ENCODE assay signal across 7 mouse cellular contexts in genomic region chr4:140964620-140965019, GRCm38 (mm10). TPM values are rescaled to one million over a fixed set of nuclear protein-coding genes. Genes with fewer than 3 reads are reported as not detected.
DNase-seq lines count a peak whose midpoint lies in the region; ATAC-seq lines count a peak whose summit lies in the region.

No protein-coding gene starts in this region.

- H3K27me3 ChIP-seq in heart, embryonic 14.5 days (ENCODE audit: control insufficient read depth, insufficient read depth, low read length) = no peaks in the 10 kb centered on the region

- H3K27ac ChIP-seq in heart, embryonic 14.5 days (replicated peaks in 1 of 2; ENCODE audit: control insufficient read depth in 1 of 2, insufficient read depth in 1 of 2, low read depth in 2 of 2, low read length in 2 of 2) = no peak overlapping the region

- ATAC-seq in CD4-positive, CD25-positive, alpha-beta regulatory T cell, adult 4 months = peak; percentile 31
- no peak for ATAC-seq in heart, embryonic 14.5 days (ENCODE audit: insufficient number of reproducible peaks, insufficient read depth, low FRiP score, low read depth)

- no peaks in the 10 kb centered on the region for H3K9me3 ChIP-seq in heart, embryonic 14.5 days (ENCODE audit: control insufficient read depth, low read length)

- H3K4me3 ChIP-seq in heart, embryonic 14.5 days (ENCODE audit: control insufficient read depth in 1 of 2, insufficient read depth in 1 of 2, low read depth in 1 of 2, low read length in 2 of 2) = no peak overlapping the region

- WGBS in heart, embryonic 14.5 days = 28% methylated on average over 7 of the region's 7 CpGs

- H3K4me1 ChIP-seq in heart, embryonic 14.5 days (ENCODE audit: control insufficient read depth in 2 of 2, insufficient read depth in 2 of 2, low read length in 2 of 2) = peaks cover 16 to 26% of the 10 kb centered on the region in 2 experiments

- no peak overlapping the region for H3K4me2 ChIP-seq in heart, embryonic 14.5 days (ENCODE audit: low read length)

- peak; percentile 87 for DNase-seq in ZHBTc4 (ENCODE audit: low read depth, low spot score)
- peak; percentile 87 for DNase-seq in embryo, embryonic 10 days (ENCODE audit: low spot score)
- DNase-seq in layer of hippocampus, adult 9-10 months (ENCODE audit: low spot score) = peak; percentile 80
- DNase-seq in lung, postnatal 36 days = peak; percentile 91
- DNase-seq in right cerebral cortex, adult 18-20 months = peak; percentile 79

- H3K9ac ChIP-seq in heart, embryonic 14.5 days (ENCODE audit: low read length) = 0 out of 2 replicates have a peak overlapping the region, but pooled peaks have one; percentile 5

- H3K36me3 ChIP-seq in heart, embryonic 14.5 days (ENCODE audit: control insufficient read depth, insufficient read depth, low read length) = peaks cover 48% of the 10 kb centered on the region

RNA-seq across cellular contexts. Expression of gene Sdhb, which starts 3.6 kb away (rescaled TPM):
- polyA plus RNA-seq in CD4-positive, CD25-positive, alpha-beta regulatory T cell, adult 4 months (2017; shearing (Covaris generic)) = 100 to 1,000 TPM; 250 to 293 TPM
- polyA plus RNA-seq in heart, embryonic 14.5 days (2014; fragmentation: Nextera tagmentation; extraction: Ambion mirVana) = 1,003 and 1,015 TPM in 2 replicates

RNA-seq across cellular contexts. Expression of gene Atp13a2, which starts 22.1 kb away (rescaled TPM):
- polyA plus RNA-seq in CD4-positive, CD25-positive, alpha-beta regulatory T cell, adult 4 months (2017; shearing (Covaris generic)) = 1 to 10 TPM; 4.0 to 5.9 TPM
- polyA plus RNA-seq in heart, embryonic 14.5 days (2014; fragmentation: Nextera tagmentation; extraction: Ambion mirVana) = 24.7 and 27.2 TPM in 2 replicates

RNA-seq across cellular contexts. Expression of gene Mfap2, which starts 45.6 kb away (rescaled TPM):
- polyA plus RNA-seq in CD4-positive, CD25-positive, alpha-beta regulatory T cell, adult 4 months (2017; shearing (Covaris generic)) = not detected
- polyA plus RNA-seq in heart, embryonic 14.5 days (2014; fragmentation: Nextera tagmentation; extraction: Ambion mirVana) = 243 and 295 TPM in 2 replicates

RNA-seq across cellular contexts. Expression of gene Padi2, which starts 58.5 kb away (rescaled TPM):
- 10 to 100 TPM; 11.4 to 13.8 TPM for polyA plus RNA-seq in CD4-positive, CD25-positive, alpha-beta regulatory T cell, adult 4 months (2017; shearing (Covaris generic))
- 0.89 and 1.2 TPM in 2 replicates for polyA plus RNA-seq in heart, embryonic 14.5 days (2014; fragmentation: Nextera tagmentation; extraction: Ambion mirVana)

Comparison
In these comparisons a context has a peak if more than half of its experiments do, and no peak if none do; other contexts are left out.
1. RNA of gene Mfap2, which starts 45.6 kb away (polyA plus RNA-seq): 243 to 295 TPM in heart, embryonic 14.5 days; not detected in CD4-positive, CD25-positive, alpha-beta regulatory T cell, adult 4 months; every median in the first group is over 100 times any median in the second.
2. Peak in every context shown above with its lines, with median percentiles within 50 percentile points of each other: DNase-seq.